Mouse (Mus musculus): ENCODE data around the gene Smbd1.

The Smbd1 gene

DNA sequence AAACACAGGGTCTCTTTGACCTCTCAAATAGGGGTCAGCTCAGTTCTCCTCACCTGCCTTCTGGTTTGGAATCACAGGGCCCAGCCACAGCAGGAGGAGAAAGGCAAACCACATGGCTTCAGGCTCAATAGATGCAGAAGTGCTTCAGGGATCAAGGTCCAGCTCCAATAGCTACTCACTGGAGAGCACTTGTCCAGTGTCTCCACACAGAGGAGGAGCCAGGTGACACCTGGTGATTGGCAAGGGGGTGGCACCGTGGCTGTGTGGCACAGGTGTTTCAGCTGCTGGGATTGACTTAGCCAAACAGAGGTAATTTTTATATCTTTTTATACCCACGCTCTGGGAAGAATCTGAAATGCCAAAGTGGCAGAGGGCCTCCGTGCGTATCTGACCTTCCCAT is at the start of gene Smbd1:
Smbd1 (minus strand) TSS at position 157 of the 400 bp plus-strand sequence.
- no peak for DNase-seq (ENCODE audit: low spot score)

- DNase-seq (ENCODE audit: low spot score) = peak; percentile 78
These were observed 48.7 kb upstream of the Smbd1 start for GRCm38 (mm10) chr16:32858771-32859636.

DNA sequence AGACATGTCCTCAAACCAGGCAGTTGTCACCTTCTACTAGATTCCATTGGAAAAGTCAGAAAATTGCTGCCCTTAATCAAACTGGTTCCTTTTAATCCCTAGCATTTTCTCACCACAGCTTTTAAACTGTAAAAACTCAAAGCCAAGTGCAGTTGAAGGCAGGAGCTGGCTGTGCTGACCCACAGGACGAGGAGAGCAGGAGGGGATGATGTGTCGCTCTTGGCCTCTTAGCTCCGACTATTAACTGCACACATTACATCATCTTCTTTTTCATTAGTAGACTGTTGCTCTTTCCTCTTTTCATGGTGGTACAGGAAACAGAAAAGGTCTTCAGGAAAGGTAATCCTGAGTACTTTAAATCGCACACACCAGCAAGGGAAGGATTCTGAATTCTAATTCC is 48.1 kb upstream of the Smbd1 start:
- DNase-seq (ENCODE audit: low spot score) = peak; percentile 43

- no peak for DNase-seq (ENCODE audit: low spot score)
These were observed 46.5 kb upstream of the Smbd1 start for GRCm38 (mm10) chr16:32856751-32857150.

DNA sequence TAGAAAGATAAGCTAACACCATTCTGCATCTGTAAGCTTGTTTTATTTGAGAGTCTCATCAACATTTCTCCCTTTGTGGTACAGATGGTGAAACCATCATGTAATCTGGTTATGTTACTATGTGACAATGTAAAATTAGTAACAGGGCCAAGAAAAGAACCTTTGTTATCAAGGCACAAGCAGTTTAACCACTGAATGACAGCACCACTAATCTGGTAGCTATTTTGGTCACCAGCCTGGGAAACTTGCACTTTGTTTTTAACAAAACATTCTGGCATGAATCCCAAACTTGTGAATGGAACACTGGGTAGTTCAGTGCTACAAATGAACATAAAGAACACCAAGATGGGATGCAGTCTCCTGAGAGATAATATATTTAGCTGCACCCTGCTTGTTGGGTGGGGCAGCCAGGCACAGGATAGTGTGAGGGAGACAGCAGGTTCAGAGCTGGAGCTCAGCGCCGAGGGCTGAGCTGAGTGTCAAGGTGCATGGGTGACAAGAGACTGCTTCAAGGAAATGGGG is 43.8 kb upstream of the Smbd1 start:
- peak; percentile 71 for DNase-seq (ENCODE audit: low spot score)

GRCm38 (mm10) chr16:32853492-32854049 is 43.3 kb upstream of the Smbd1 start:
- peak; percentile 23 for DNase-seq (ENCODE audit: low spot score)

- DNase-seq (ENCODE audit: low spot score) = no peak
These were observed 39.0 kb upstream of the Smbd1 start for GRCm38 (mm10) chr16:32849042-32849830.

GRCm38 (mm10) chr16:32847103-32847502 is 36.8 kb upstream of the Smbd1 start:
- no peak for DNase-seq (ENCODE audit: low spot score)

DNA sequence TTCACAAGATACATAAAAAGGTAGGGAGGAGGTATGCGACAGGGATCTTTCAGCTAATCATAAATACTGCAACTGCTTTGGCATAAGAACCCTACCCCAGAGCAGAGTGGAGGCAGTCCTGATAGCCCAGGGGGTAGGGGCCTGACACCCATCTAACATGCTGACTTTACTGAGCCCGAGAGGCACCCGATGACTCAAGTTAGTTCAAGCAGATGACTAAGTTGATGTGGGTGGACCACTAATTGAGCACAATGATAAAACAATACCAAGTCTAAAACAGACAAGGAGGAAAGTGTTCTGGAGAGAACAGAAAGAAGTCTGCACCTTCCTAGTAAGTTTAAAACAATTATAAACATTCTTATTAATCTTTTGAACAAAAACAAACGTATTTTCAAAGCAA is 21.2 kb upstream of the Smbd1 start:
- no peak for DNase-seq (ENCODE audit: low spot score)

GRCm38 (mm10) chr16:32829104-32829503 is 18.8 kb upstream of the Smbd1 start:
- DNase-seq (ENCODE audit: low spot score) = no peak

GRCm38 (mm10) chr16:32826521-32826920 is 16.2 kb upstream of the Smbd1 start:
- DNase-seq (ENCODE audit: low spot score) = no peak

GRCm38 (mm10) chr16:32825380-32825779 is 15.1 kb upstream of the Smbd1 start:
- no peak for DNase-seq (ENCODE audit: low spot score)

DNA sequence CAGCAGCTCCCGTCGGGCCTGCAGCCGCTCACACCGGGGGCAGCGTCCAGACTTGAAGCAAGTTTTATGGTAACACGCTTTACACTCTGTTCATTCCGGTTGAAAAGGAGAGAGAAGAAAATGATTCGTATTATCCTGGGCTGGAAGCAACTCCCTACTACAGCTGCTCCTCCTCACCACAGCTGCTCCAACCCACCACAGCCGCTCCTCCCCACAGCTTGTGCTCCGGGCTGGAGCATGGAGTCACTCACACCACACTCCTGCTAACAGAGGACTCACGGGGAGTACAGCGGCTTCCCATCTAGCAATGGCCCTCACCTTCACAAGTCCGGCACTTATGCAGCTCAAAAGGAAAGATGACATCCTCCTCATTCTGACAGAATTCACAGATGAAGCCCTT is 13.8 kb upstream of the Smbd1 start:
- no peak for DNase-seq (ENCODE audit: low spot score)

GRCm38 (mm10) chr16:32823487-32823886 is 13.2 kb upstream of the Smbd1 start:
- DNase-seq (ENCODE audit: low spot score) = no peak

GRCm38 (mm10) chr16:32822881-32823280 is 12.6 kb upstream of the Smbd1 start:
- DNase-seq (ENCODE audit: low spot score) = peak; percentile 38

DNA sequence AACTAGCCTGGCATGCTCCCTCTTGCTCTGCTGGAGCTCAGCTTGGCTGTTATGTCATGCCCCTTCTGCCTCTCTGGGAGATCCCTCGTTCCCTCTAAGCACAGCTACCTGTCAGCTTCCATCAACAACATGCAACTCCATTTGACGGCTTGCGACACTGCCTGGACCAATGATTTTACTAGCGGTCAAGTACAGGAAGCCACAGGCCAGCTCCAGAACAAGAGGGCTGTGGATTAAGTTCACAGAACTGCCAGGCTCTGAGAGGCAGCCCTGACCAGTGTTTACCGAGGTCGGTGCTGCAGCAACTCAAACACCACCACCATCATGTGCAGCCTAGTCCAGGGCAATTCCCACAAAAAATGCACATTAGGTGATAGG is 12.2 kb upstream of the Smbd1 start:
- DNase-seq (ENCODE audit: low spot score) = peak; percentile 17

GRCm38 (mm10) chr16:32821772-32822449 is 11.6 kb upstream of the Smbd1 start:
- peak; percentile 19 for DNase-seq (ENCODE audit: low spot score)

GRCm38 (mm10) chr16:32818441-32818840 is 8.2 kb upstream of the Smbd1 start:
- no peak for DNase-seq (ENCODE audit: low spot score)

DNA sequence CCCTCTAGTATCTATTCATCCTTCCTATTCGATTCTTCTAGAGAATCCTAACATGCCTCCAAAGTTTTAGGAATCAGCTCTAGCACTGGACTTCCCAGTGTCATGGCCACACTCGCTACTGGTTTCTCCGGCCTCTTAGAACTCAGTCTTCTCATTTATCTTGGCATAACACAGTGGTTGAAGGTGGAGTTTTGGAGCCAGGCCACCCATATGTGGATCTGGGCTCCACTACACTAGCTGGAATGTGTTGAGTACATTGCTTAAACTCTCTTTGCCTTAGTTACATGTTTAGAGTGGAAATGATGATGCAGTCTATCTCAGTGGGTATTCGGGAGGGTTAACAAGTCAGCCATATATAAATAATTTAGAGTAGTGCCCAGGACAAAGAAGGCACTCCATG is 7.8 kb upstream of the Smbd1 start:
- DNase-seq (ENCODE audit: low spot score) = peak; percentile 84

GRCm38 (mm10) chr16:32815160-32815605 is 4.9 kb upstream of the Smbd1 start:
- DNase-seq (ENCODE audit: low spot score) = no peak

GRCm38 (mm10) chr16:32814539-32814938 is 4.3 kb upstream of the Smbd1 start:
- no peak for DNase-seq (ENCODE audit: low spot score)

- DNase-seq (ENCODE audit: low spot score) = no peak
These were observed 3.5 kb upstream of the Smbd1 start for GRCm38 (mm10) chr16:32813771-32814170.
